Mouse (Mus musculus) cortical plate, adult 2 months (tissue): ENCODE results near the gene Rad23a.

Source experiments
- CTCF ChIP-seq: fragments of 200-500 bp; IDR thresholded peaks from 2 replicates; pipeline ENCODE4 v1.5.1; 2011; ENCODE audit warnings: mild to moderate bottlenecking, control low read depth, low read length; ENCODE audit not compliant: insufficient read depth; ENCODE audit errors: extremely low read depth
- POLR2A ChIP-seq: fragments of 200-500 bp; IDR thresholded peaks from 2 replicates; pipeline ENCODE4 v1.6.1; 2011; ENCODE audit warnings: mild to moderate bottlenecking, low read length, control low read depth; ENCODE audit not compliant: insufficient read depth; ENCODE audit errors: extremely low read depth

DNA sequence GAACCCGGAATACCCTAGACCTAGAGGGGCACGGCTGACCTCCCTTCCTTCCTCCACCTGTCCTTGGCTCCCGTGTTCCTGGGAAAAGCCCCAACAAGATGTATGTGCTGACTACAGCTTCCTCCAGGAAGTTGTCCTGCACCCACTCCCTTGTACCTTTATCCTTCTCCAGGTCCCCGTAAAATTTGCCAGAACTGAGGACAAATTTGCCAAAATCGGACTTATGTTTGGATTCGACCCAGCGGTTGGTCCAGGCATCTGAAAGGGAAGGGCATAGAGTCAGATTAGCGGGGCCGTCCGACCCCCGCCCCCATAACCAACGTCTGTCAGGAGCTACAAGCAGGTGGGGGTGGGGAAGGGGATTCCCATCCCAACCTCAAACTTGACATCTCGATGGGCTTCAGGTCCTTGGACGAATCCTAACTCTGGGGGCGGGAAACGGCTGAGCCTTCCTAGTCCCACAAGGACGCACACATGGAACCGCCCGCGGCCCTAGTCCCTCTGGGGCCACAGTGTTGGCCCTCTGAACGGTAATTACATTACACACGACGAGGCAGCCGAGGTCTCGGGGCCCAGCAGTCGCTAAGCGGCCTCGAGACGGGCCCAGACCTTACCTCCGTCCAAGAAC is 5.7 kb upstream of the Rad23a start:
- TF ChIP-seq CTCF (no peak), POLR2A (no peak)
